Mouse (Mus musculus) cerebellum, postnatal 4 days (tissue): ENCODE measurements at regions not wholly inside any gene's neighbourhood (a gene's known extent, or its start where the extent isn't known, plus 50 kb on each side); places are given as distances from the start of the nearest gene placed in this dataset.
A peak's percentile ranks its signal among the peaks of the same experiment; 100 is the strongest.

Experiments used
- DNase-seq, 2 experiments: peaks; one replicate each; pipeline ENCODE4 v3.0.0; 2022; ENCODE audit warnings: low spot score in 2 of 2, mixed read lengths in 1 of 2

GRCm38 (mm10) chr1:35919840-35920734 lies 148.1 kb upstream of the Hs6st1 start:
- DNase-seq, result no peak

- DNase-seq, result no peak
Measured at GRCm38 (mm10) chr1:35924796-35925195, 143.4 kb upstream of the Hs6st1 start.

- DNase-seq, result no peak
Measured at GRCm38 (mm10) chr1:35925301-35925700, 142.9 kb upstream of the Hs6st1 start.

- peak in 1 of 2 experiments; percentile 15 for DNase-seq
Measured at GRCm38 (mm10) chr1:35926191-35927048, 141.8 kb upstream of the Hs6st1 start.

GRCm38 (mm10) chr1:35927049-35927415 lies 141.2 kb upstream of the Hs6st1 start:
- DNase-seq, result peak in 1 of 2 experiments; percentile 16

GRCm38 (mm10) chr1:35930351-35930750 lies 137.8 kb upstream of the Hs6st1 start:
- DNase-seq, result no peak

GRCm38 (mm10) chr1:35931056-35931455 lies 137.1 kb upstream of the Hs6st1 start:
- no peak for DNase-seq

- no peak for DNase-seq
Measured at GRCm38 (mm10) chr1:35933511-35933910, 134.7 kb upstream of the Hs6st1 start.

- no peak for DNase-seq
Measured at GRCm38 (mm10) chr1:35935099-35935651, 133.0 kb upstream of the Hs6st1 start.

GRCm38 (mm10) chr1:35936362-35937093 lies 131.7 kb upstream of the Hs6st1 start:
- no peak for DNase-seq

GRCm38 (mm10) chr1:35940236-35940635 lies 128.0 kb upstream of the Hs6st1 start:
- no peak for DNase-seq

GRCm38 (mm10) chr1:35941642-35942077 lies 126.5 kb upstream of the Hs6st1 start:
- no peak for DNase-seq

- no peak for DNase-seq
Measured at GRCm38 (mm10) chr1:35942222-35942621, 126.0 kb upstream of the Hs6st1 start.

- no peak for DNase-seq
Measured at GRCm38 (mm10) chr1:35943800-35944199, 124.4 kb upstream of the Hs6st1 start.

GRCm38 (mm10) chr1:35944376-35944775 lies 123.8 kb upstream of the Hs6st1 start:
- no peak for DNase-seq

- DNase-seq, result no peak
Measured at GRCm38 (mm10) chr1:35944849-35945248, 123.4 kb upstream of the Hs6st1 start.

GRCm38 (mm10) chr1:35945596-35945995 lies 122.6 kb upstream of the Hs6st1 start:
- no peak for DNase-seq

- no peak for DNase-seq
Measured at GRCm38 (mm10) chr1:35948104-35948503, 120.1 kb upstream of the Hs6st1 start.

GRCm38 (mm10) chr1:35951082-35951481 lies 117.1 kb upstream of the Hs6st1 start:
- no peak for DNase-seq

- DNase-seq, result no peak
Measured at GRCm38 (mm10) chr1:35953721-35954120, 114.5 kb upstream of the Hs6st1 start.
